Mouse (Mus musculus) adipocyte (in vitro differentiated cells): Measurements from ENCODE around the gene Vmn2r86.
A peak's percentile ranks its signal among the peaks of the same experiment; 100 is the strongest.
"Not testable (repeated sequence)": the region's sequence is repeated elsewhere in the genome, so short reads cannot be mapped to it uniquely, and the experiment has no call there.

Experiments
- DNase-seq: peaks from one replicate; pipeline ENCODE4 v3.0.0-alpha.2; 2016; ENCODE audit warnings: low spot score

Gene Vmn2r86

DNA sequence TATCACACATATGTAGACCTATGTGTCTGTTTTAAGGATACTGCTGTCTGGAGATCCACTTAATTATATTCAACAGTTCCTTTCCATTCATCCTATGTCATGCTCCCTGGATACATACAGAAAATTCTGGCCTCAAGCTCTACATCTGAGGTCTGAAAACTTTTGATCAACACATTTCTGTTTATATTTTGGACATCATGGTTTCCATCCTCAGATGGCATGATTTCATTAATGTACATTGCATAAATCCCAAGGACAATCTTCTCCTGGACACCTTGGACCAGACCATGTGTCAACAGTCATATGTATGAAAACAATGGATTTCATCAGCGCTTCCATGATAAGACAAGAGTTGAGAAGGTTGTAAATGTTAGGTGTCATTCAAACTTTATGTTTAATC lies at the start of gene Vmn2r86:
TSS of gene Vmn2r86 (minus strand) at position 101 of the 400 bp plus-strand sequence.
- DNase-seq = not testable (repeated sequence)

- no peak for DNase-seq
Observed at GRCm38 (mm10) chr10:130497296-130497695, 41.4 kb upstream of the Vmn2r86 start, which contains the start of gene Vmn2r87. Gene Vmn2r87 (minus strand): TSS chr10:130497396.

GRCm38 (mm10) chr10:130470311-130470760 lies 14.5 kb upstream of the Vmn2r86 start:
- no peak for DNase-seq

- DNase-seq = no peak
Observed at GRCm38 (mm10) chr10:130444776-130445175, 11.1 kb downstream of the Vmn2r86 start.

DNA sequence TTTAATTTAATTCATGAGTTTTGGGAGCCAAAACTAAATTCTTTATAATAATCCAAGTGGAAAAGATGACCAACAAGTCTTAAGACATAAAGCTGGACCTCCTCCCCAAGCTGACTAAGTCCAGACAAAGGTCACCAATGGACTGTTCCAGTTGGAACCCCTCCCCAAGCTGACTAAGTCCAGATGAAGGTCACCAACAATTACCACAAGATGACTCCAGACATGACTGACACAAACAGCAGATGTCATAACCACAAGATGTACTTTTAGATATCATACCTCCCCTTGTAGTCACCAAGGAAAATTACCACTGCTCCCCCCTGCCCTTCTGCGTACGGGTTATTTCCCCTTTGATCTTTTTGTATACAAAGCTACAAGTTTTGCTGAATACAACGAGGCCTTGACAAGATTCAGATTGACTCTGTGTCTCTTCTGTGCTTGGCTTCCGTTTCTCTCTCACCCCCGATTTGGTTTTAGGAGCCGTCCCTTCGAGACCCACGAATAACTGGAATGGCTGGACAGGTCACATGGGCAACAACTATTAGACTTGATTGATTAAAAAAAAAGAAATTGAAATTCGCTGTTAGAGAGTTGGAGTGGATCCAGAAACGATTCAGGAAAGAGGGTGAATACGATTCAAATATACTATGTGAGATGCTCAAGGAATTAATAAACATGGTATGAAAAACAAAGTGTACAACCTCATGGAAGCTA lies 21.5 kb downstream of the Vmn2r86 start:
- peak; percentile 14 for DNase-seq

DNA sequence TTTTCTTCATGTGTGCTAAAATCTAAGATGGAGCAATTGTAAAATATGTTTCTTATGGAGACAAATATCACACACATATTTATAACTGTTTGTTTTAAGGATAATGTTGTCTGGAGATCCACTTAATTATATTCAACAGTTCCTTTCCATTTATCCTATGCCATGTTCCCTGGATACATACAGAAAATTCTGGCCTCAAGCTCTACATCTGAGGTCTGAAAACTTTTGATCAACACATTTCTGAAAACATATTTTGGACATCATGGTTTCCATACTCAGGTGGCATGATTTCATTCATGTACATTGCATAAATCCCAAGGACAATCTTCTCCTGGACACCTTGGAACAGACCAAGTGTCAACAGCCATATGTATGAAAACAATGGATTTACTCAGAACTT lies 26.2 kb downstream of the Vmn2r86 start, which contains the start of gene Vmn2r85:
TSS of gene Vmn2r85 (minus strand) at position 101 of the 400 bp plus-strand sequence.
- DNase-seq = not testable (repeated sequence)

DNA sequence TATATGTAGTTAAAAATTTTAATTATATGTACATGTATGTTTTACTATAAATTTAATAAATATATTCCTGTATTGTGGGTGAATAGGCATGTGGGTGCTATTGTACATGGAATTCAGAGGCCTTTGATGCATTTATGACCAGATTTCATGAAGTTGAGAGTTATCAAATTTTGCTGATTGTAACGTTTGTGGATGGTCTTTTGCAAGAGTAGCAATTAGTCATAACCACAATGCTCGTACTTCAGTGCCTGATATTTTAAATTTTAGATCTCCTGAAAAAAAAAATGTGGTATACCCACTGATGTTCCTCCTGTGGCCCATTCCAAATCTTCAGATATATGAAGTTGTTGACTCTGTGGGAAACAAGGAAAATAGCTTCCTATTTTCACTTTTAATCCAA lies 33.5 kb downstream of the Vmn2r86 start:
- not testable (repeated sequence) for DNase-seq

- no peak for DNase-seq
Observed at GRCm38 (mm10) chr10:130420401-130420800, 35.4 kb downstream of the Vmn2r86 start.

- not testable (repeated sequence) for DNase-seq
Observed at GRCm38 (mm10) chr10:130419954-130420353, 35.9 kb downstream of the Vmn2r86 start.

- not testable (repeated sequence) for DNase-seq
Observed at GRCm38 (mm10) chr10:130416352-130416751, 39.5 kb downstream of the Vmn2r86 start.

DNA sequence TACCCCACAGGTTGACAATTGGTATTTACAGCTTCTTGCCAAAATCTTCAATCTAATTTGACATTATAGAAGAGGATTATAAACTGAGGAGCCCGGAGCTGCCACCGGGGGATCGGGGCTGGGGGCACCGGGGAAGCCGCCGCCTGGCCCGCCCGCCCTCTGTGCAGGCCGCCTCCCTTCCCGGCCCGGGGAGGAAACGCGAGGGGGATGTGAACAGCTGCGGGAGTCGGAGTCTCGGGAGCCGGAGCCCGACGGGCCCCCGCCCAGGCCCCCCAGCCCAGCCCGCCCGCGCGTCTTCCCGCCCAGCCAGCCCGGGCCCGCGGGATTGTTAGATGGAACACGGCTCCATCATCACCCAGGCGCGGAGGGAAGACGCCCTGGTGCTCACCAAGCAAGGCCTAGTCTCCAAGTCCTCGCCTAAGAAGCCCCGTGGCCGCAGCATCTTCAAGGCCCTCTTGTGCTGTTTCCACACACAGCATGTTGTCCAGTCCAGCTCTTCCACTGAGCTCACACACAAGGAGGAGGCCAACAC lies 43.6 kb downstream of the Vmn2r86 start:
- DNase-seq = not testable (repeated sequence)

- no peak for DNase-seq
Observed at GRCm38 (mm10) chr10:130394232-130394631, 61.6 kb downstream of the Vmn2r86 start, which contains the start of gene Vmn2r84. Gene Vmn2r84 (minus strand): TSS chr10:130394332.
